Mouse (Mus musculus) CH12.LX (cell line): Measurements from ENCODE around the gene Osbpl5. TPM values are rescaled to one million over a fixed set of nuclear protein-coding genes. Genes with fewer than 3 reads are reported as not detected.

Experiments used
- DNase-seq: peaks from one replicate; pipeline ENCODE4 v3.0.0-alpha.2; 2013; ENCODE audit errors: extremely low read depth
- H3K27ac ChIP-seq: 2 replicates; pipeline ENCODE4 v1.5.1; 2012; ENCODE audit warnings: low read depth, mild to moderate bottlenecking, control low read depth, moderate library complexity; ENCODE audit not compliant: insufficient read depth
- H3K27me3 ChIP-seq: replicated peaks from 2 replicates; pipeline ENCODE3; 2012; ENCODE audit warnings: inconsistent platforms
- H3K36me3 ChIP-seq, 2 experiments: replicated peaks in 1 of 2; 2 replicates each; pipeline versions ENCODE3 to v1.6.1; 2012; ENCODE audit warnings: inconsistent platforms in 1 of 2, low read length in 1 of 2, mild to moderate bottlenecking in 1 of 2, mixed read lengths in 1 of 2, moderate library complexity in 1 of 2; ENCODE audit not compliant: control insufficient read depth in 1 of 2, insufficient read depth in 1 of 2
- H3K4me1 ChIP-seq, 2 experiments: 2 replicates each; pipeline ENCODE4 v1.6.1; 2012; ENCODE audit warnings: inconsistent platforms in 1 of 2, moderate library complexity in 1 of 2; ENCODE audit not compliant: insufficient read depth in 2 of 2, control insufficient read depth in 1 of 2
- H3K4me2 ChIP-seq: 2 replicates; pipeline ENCODE4 v1.6.1; 2012; ENCODE audit warnings: low read depth, mild to moderate bottlenecking, control low read depth; ENCODE audit not compliant: poor library complexity, insufficient read depth, severe bottlenecking
- H3K4me3 ChIP-seq, 3 experiments: fragments of 150-350 bp in 1 of 3; sonication (generic) in 1 of 3; replicated peaks in 1 of 3; 2 replicates each; pipeline versions ENCODE3 to v1.5.1; 2011 to 2012; ENCODE audit warnings: low read depth in 2 of 3, low read length in 2 of 3, mild to moderate bottlenecking in 2 of 3, moderate library complexity in 2 of 3, control low read depth in 1 of 3, improper control_type of control experiment in 1 of 3, inconsistent platforms in 1 of 3, mixed read lengths in 1 of 3; ENCODE audit not compliant: poor library complexity in 1 of 3
- H3K79me2 ChIP-seq: replicated peaks from 2 replicates; pipeline ENCODE4 v1.6.1; 2012; ENCODE audit warnings: mild to moderate bottlenecking, moderate library complexity; ENCODE audit not compliant: control insufficient read depth, poor library complexity, insufficient read depth, severe bottlenecking; ENCODE audit errors: extremely low read depth
- H3K9ac ChIP-seq: 2 replicates; pipeline ENCODE4 v1.6.1; 2012; ENCODE audit warnings: low read depth, mild to moderate bottlenecking, control low read depth, moderate library complexity; ENCODE audit not compliant: insufficient read depth
- H3K9me3 ChIP-seq: replicated peaks from 2 replicates; pipeline ENCODE3; 2012; ENCODE audit warnings: low read length, inconsistent platforms, mixed read lengths
- BHLHE40 ChIP-seq: IDR thresholded peaks from 2 replicates; pipeline ENCODE4 v1.6.1; 2011; ENCODE audit warnings: mild to moderate bottlenecking, low read depth, low read length, improper control_type of control experiment
- CHD1 ChIP-seq: IDR thresholded peaks from 2 replicates; pipeline ENCODE4 v1.6.1; 2012; ENCODE audit warnings: low read depth, low read length, improper control_type of control experiment, inconsistent platforms
- CHD2 ChIP-seq: IDR thresholded peaks from 2 replicates; pipeline ENCODE4 v1.6.1; 2011; ENCODE audit warnings: low read length, improper control_type of control experiment
- E2F4 ChIP-seq: IDR thresholded peaks from 2 replicates; pipeline ENCODE4 v1.6.1; 2011; ENCODE audit warnings: low read depth, low read length, improper control_type of control experiment; ENCODE audit not compliant: insufficient replicate concordance
- ELF1 ChIP-seq: IDR thresholded peaks from 2 replicates; pipeline ENCODE4 v1.6.1; 2014; ENCODE audit warnings: low read depth, mild to moderate bottlenecking, inconsistent platforms, low read length, improper control_type of control experiment
- IRF4 ChIP-seq: IDR thresholded peaks from 2 replicates; pipeline ENCODE4 v1.6.1; 2014; ENCODE audit warnings: low read depth, mild to moderate bottlenecking, inconsistent platforms, low read length, improper control_type of control experiment
- JUN ChIP-seq: IDR thresholded peaks from 2 replicates; pipeline ENCODE4 v1.6.1; 2011; ENCODE audit warnings: low read depth, mild to moderate bottlenecking, low read length, improper control_type of control experiment, moderate library complexity; ENCODE audit not compliant: insufficient read depth
- MAX ChIP-seq: IDR thresholded peaks from 2 replicates; pipeline ENCODE4 v1.6.1; 2011; ENCODE audit warnings: low read length, improper control_type of control experiment
- MXI1 ChIP-seq: IDR thresholded peaks from 2 replicates; pipeline ENCODE4 v1.6.1; 2011; ENCODE audit warnings: mild to moderate bottlenecking, low read depth, low read length, improper control_type of control experiment
- POLR2A ChIP-seq: IDR thresholded peaks from 2 replicates; pipeline ENCODE4 v1.6.1; 2011; ENCODE audit warnings: low read depth, mild to moderate bottlenecking, improper control_type of control experiment, low read length
- RCOR1 ChIP-seq: conservative IDR thresholded peaks from 2 replicates; pipeline ENCODE4 v1.6.1; 2012; ENCODE audit warnings: low read depth, mild to moderate bottlenecking, inconsistent platforms, low read length, improper control_type of control experiment
- SIN3A ChIP-seq: IDR thresholded peaks from 2 replicates; pipeline ENCODE4 v1.6.1; 2012; ENCODE audit warnings: low read length, improper control_type of control experiment, inconsistent platforms
- TBP ChIP-seq: conservative IDR thresholded peaks from 2 replicates; pipeline ENCODE4 v1.6.1; 2011; ENCODE audit warnings: low read depth, low read length, improper control_type of control experiment
- TCF12 ChIP-seq: IDR thresholded peaks from 2 replicates; pipeline ENCODE4 v1.6.1; 2014; ENCODE audit warnings: low read depth, mild to moderate bottlenecking, inconsistent platforms, low read length, improper control_type of control experiment
- USF1 ChIP-seq: IDR thresholded peaks from 2 replicates; pipeline ENCODE4 v1.6.1; 2014; ENCODE audit warnings: low read depth, mild to moderate bottlenecking, inconsistent platforms, low read length, improper control_type of control experiment
- ZKSCAN1 ChIP-seq: IDR thresholded peaks from 2 replicates; pipeline ENCODE4 v1.6.1; 2012; ENCODE audit warnings: low read depth, inconsistent platforms, low read length, improper control_type of control experiment, borderline replicate concordance
- dilution Hi-C: fragments of 300-500 bp; cut with MboI; formaldehyde crosslinking; loops from 2 replicates; pipeline ENCODE4 v1.14.3; 2020; ENCODE audit warnings: low sequenced_read_pairs; ENCODE audit not compliant: extremely low pct_unique_long_range_greater_than_20kb, extremely low pct_ligation_motif_present
- in situ Hi-C: fragments of 300-500 bp; cut with MboI; formaldehyde crosslinking; loops from 3 replicates; pipeline ENCODE4 v1.14.3; 2019; ENCODE audit warnings: low sequenced_read_pairs, low pct_ligation_motif_present, low pct_unique_long_range_greater_than_20kb, mixed read lengths
- polyA plus RNA-seq: library from polyadenylated mRNA; unstranded; fragments of >175 nt; gene quantifications from 2 replicates; pipeline ENCODE4 v1.2.1, GENCODE M21; 2012; ENCODE audit warnings: low read depth; ENCODE audit not compliant: insufficient read length
- total RNA-seq, 2 experiments: library from RNA; depleted of rRNA; stranded (reverse); fragments of 300-350 nt in 1 of 2; fragments of >200 nt in 1 of 2; gene quantifications; 2 replicates each; pipeline ENCODE4 v1.2.3; 2012 to 2014

Osbpl5 gene
- total and polyA plus RNA-seq, 3 experiments, result 1.1 to 2.2 (median 1.7) TPM

- no peak for DNase-seq
These were observed 5.4 kb downstream of the Osbpl5 start for GRCm38 (mm10) chr7:143751380-143751779.

GRCm38 (mm10) chr7:143749045-143749444 lies 7.7 kb downstream of the Osbpl5 start:
- no peak for TF ChIP-seq MXI1
- TF ChIP-seq JUN, result no peak
- TF ChIP-seq BHLHE40, result no peak
- TF ChIP-seq E2F4, result no peak
- TF ChIP-seq CHD1, result no peak
- TF ChIP-seq USF1, result no peak
- no peak for TF ChIP-seq ELF1
- TF ChIP-seq POLR2A, result no peak
- no peak for TF ChIP-seq ZKSCAN1
- TF ChIP-seq MAX, result no peak
- no peak for TF ChIP-seq IRF4
- no peak for TF ChIP-seq CHD2
- TF ChIP-seq TCF12, result no peak
- no peak for TF ChIP-seq SIN3A
- no peak for TF ChIP-seq TBP
- no peak for TF ChIP-seq RCOR1
- no peak overlapping the region for H3K4me2 ChIP-seq
- dilution Hi-C loops (no loop called here), in situ Hi-C loops (loop anchor here (25.0 kb wide), 1 partner anchor 612 kb away; no protein-coding TSS in a partner anchor)
- no peaks in the 10 kb centered on the region for H3K79me2 ChIP-seq
- H3K9ac ChIP-seq, result no peak overlapping the region
- H3K4me3 ChIP-seq, result no peak overlapping the region
- no peaks in the 10 kb centered on the region for H3K9me3 ChIP-seq
- H3K27me3 ChIP-seq, result peaks cover 52% of the 10 kb centered on the region
- no peak for DNase-seq
- no peaks in the 10 kb centered on the region for H3K36me3 ChIP-seq
- no peak overlapping the region for H3K27ac ChIP-seq
- H3K4me1 ChIP-seq, result no peaks in the 10 kb centered on the region; a peak in 1 of 4 replicates

More at GRCm38 (mm10) chr7:143751380-143751779, 5.4 kb downstream of the Osbpl5 start:
- no peaks in the 10 kb centered on the region for H3K36me3 ChIP-seq
- no peak for TF ChIP-seq IRF4
- TF ChIP-seq SIN3A, result no peak
- TF ChIP-seq BHLHE40, result no peak
- TF ChIP-seq, all 38 proteins: peak for 0
- Histone ChIP-seq H3K27ac (no peak overlapping the region), H3K27me3 (peaks cover 60% of the 10 kb centered on the region), H3K9ac (no peak overlapping the region), H3K79me2 (no peaks in the 10 kb centered on the region), H3K4me3 (no peak overlapping the region), H3K9me3 (no peaks in the 10 kb centered on the region), H3K4me2 (no peak overlapping the region), H3K4me1 (peaks cover 0 to 3% of the 10 kb centered on the region in 2 experiments; a peak in 3 of 4 replicates)
- dilution Hi-C loops, result no loop called here
- in situ Hi-C loops, result loop anchor here (5.0 kb wide), 1 partner anchor 44 kb away; no protein-coding TSS in a partner anchor
